Mouse (Mus musculus): ENCODE results near the gene Rbmy. TPM values are rescaled to one million over a fixed set of nuclear protein-coding genes. Genes with fewer than 3 reads are reported as not detected.
"Not testable (repeated sequence)": the region's sequence is repeated elsewhere in the genome, so short reads cannot be mapped to it uniquely, and the experiment has no call there.

The Rbmy gene
- not detected for total RNA-seq (2021)
- long read RNA-seq, experiment 1, result 0 reads
- long read RNA-seq, experiment 2, result 0 reads

DNA sequence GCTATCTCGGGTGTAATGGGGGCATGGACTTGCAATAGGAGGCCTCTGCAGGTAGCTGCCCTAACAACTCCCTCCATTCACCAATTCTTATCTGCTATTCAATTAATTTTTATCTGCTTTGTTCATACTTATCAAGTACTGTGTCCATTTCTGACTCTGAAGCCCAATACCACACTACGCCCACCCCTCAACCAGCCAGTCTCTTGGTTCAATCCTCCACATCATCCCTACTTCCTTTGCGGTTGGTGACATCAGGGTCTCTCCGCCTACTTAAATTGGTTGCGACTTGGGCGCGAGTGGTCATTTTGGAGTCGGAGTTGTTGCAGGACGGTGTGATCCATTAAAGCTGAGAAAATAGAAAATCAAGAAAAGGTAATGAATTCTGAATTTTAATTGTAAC lies at the start of gene Rbmy, which contains the start of gene Gm10256:
Gene Rbmy (plus strand): TSS at position 301 of the 400 bp plus-strand sequence.
Gene Gm10256 (plus strand): TSS at position 320 of the 400 bp plus-strand sequence.
- DNase-seq, result not testable (repeated sequence)

- DNase-seq, result not testable (repeated sequence)
Measured at GRCm38 (mm10) chrY:2796105-2796504, 34.4 kb upstream of the Rbmy start, which contains the start of gene Gm4064. Gene Gm4064 (minus strand): TSS chrY:2796205.

Other genes starting within 250 kb of the Rbmy start
- not detected for gene H2al2c, start 231.6 kb upstream of the Rbmy start, total RNA-seq (2021)
- gene Sry, start 167.0 kb upstream of the Rbmy start, total RNA-seq (2021), result not detected
- gene H2al2b, start 110.0 kb upstream of the Rbmy start, total RNA-seq (2021), result not detected
- gene Gm4064, start 34.5 kb upstream of the Rbmy start, total RNA-seq (2021), result not detected
- not detected for gene Gm10256, start within 50 bp of the Rbmy start, total RNA-seq (2021)
- not detected for gene Gm10352, start 70.3 kb downstream of the Rbmy start, total RNA-seq (2021)
- gene Gm29289, start 101.9 kb downstream of the Rbmy start, total RNA-seq (2021), result not detected

Data from adrenal gland, postnatal 36 days (tissue).